Mouse (Mus musculus): Measurements from ENCODE around the gene Nfia. TPM values are rescaled to one million over a fixed set of nuclear protein-coding genes. Genes with fewer than 3 reads are reported as not detected.
A peak's percentile ranks its signal among the peaks of the same experiment; 100 is the strongest.

Nfia gene
- polyA plus RNA-seq, 1 experiment from 2014 or later: 17.0 TPM

DNA sequence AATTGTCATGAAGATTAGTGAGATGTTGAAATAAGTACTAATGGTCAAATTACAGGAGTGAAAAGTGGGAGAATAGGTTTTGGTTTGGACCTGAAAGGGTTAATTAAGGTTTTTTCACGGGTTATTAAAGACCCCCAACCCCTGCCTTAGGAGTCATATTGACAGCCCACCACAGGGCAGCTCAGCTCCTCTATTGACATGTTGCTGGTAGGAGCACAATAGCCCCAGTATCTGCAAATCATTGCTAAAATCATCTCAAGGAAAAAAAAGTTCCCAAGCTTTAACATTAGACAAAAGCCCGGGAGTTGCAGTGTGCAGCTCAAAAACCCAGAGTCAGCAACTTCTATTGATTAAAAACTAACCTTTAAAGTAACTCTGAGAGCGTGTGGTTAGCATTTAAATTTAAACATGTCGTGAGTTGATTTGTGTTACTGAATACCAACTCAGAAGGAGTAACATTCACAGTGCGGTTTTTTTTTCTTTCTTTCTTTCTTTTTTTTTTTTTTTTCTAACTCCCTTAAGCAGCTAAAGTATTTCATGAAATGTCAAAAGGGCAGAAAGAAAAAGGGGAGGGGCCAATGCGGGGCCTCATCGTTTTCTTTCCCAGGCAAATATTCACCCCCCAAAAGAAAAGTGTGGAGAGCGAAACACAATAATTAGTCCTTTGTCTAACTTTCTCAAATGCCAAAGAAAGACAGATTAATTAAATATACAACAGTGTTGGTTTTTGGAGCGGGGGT lies 335.6 kb downstream of the Nfia start:
- H3K27me3 ChIP-seq (replicated peaks; ENCODE audit: low read depth, poor library complexity, severe bottlenecking): peaks cover 45% of the 10 kb centered on the region
- WGBS: 13% methylated on average over 9 of the region's 9 CpGs
- H3K27ac ChIP-seq (replicated peaks): peak overlapping the region; percentile 84
- peaks cover 68% of the 10 kb centered on the region for H3K4me1 ChIP-seq
- no peak for DNase-seq (ENCODE audit: low spot score)
- no peaks in the 10 kb centered on the region for H3K36me3 ChIP-seq (replicated peaks)
- H3K4me3 ChIP-seq: peak overlapping the region; percentile 23; the same call in 1 of the 2 replicates
- no peaks in the 10 kb centered on the region for H3K9me3 ChIP-seq

DNA sequence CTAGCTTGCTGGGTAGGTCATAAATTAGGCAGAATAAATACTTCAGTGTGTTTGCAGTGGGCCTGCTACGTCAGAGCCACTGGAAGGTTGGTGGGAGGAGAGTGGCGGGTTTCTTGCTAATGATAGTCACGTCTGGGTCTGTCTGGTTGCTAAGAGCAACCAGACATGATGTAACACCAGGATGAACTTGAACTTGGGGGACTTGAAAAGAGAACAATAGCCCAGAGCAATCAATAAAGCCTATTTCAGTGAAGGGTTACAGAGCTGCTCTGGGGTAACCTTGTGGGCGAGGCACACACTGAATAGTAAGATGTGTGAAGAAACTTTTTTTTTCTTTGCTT lies 336.1 kb downstream of the Nfia start:
- H3K4me3 ChIP-seq: 0 out of 2 replicates have a peak overlapping the region, but pooled peaks have one; percentile 23
- H3K27ac ChIP-seq (replicated peaks): peak overlapping the region; percentile 84
- no peaks in the 10 kb centered on the region for H3K9me3 ChIP-seq
- peak; percentile 81 for DNase-seq (ENCODE audit: low spot score)
- no peaks in the 10 kb centered on the region for H3K36me3 ChIP-seq (replicated peaks)
- peaks cover 65% of the 10 kb centered on the region for H3K4me1 ChIP-seq
- 5% methylated on average over 4 of the region's 4 CpGs for WGBS
- peaks cover 43% of the 10 kb centered on the region for H3K27me3 ChIP-seq (replicated peaks; ENCODE audit: low read depth, poor library complexity, severe bottlenecking)

- Histone ChIP-seq H3K4me1 (peaks cover 61% of the 10 kb centered on the region), H3K27ac (replicated peaks) (peak overlapping the region; percentile 84), H3K4me3 (no peak overlapping the region), H3K36me3 (replicated peaks) (no peaks in the 10 kb centered on the region), H3K27me3 (replicated peaks; ENCODE audit: low read depth, poor library complexity, severe bottlenecking) (peaks cover 38% of the 10 kb centered on the region), H3K9me3 (no peaks in the 10 kb centered on the region)
- WGBS: 19% methylated on average over 7 of the region's 7 CpGs
- peak; percentile 73 for DNase-seq (ENCODE audit: low spot score)
Measured at GRCm38 (mm10) chr4:98109064-98109463, 336.5 kb downstream of the Nfia start.

DNA sequence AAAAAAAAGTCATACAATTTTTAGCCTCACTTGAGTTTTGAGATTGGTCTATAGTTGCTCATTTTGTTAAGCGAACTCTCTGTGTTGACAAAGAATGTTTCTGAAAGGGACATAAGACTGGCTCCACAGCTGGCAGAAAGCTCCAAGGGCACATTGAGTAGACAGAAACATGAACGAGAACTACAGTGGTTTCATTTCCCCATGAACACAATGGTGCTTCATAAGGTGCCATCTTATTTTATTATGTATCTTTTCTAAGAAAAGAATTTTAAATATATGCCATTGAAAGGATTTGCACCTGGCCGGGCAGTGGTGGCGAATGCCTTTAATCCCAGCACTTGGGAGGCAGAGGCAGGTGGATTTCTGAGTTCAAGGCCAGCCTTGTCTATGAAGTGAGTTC lies 337.4 kb downstream of the Nfia start:
- H3K4me3 ChIP-seq: no peak overlapping the region
- peaks cover 30% of the 10 kb centered on the region for H3K27me3 ChIP-seq (replicated peaks; ENCODE audit: low read depth, poor library complexity, severe bottlenecking)
- no peak for DNase-seq (ENCODE audit: low spot score)
- H3K36me3 ChIP-seq (replicated peaks): no peaks in the 10 kb centered on the region
- H3K9me3 ChIP-seq: no peaks in the 10 kb centered on the region
- no peak overlapping the region for H3K27ac ChIP-seq (replicated peaks)
- WGBS: 81% methylated on average over 4 of the region's 4 CpGs
- H3K4me1 ChIP-seq: peaks cover 52% of the 10 kb centered on the region

DNA sequence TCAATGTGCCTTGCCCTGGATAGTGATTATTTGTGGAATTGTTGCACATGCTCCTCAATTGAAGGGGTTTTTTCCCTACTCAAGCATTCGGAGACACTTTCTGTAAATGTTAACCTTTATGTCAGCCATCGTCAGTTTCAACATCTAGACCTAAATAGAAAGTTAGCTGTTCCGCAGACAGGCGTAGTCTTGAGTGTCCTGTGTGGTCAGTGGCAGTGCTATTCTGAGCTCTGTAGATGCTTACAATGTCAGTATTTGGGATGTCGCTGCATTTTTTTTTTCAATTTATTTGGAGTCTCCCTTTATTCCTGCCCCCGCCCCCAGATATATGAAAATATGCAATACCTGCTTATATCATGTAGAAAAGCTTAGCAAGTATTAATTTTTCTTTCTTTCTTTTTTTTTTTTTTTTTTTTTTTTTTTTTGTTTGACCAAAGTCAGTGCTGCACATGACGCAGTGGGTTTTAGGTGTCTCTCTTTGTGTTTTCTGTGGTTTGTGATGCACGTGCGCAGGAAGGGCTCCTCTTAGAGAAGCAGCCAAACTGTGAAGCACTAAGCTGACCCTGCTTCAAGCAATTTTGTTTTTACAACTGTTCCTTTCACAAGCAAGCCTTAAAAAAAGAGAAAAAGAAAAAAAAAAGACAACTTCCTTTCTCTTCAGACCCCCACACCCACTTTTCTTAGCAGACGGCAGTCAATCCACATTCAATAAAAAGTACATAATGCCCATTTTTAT lies 340.9 kb downstream of the Nfia start:
- no peak for DNase-seq (ENCODE audit: low spot score)
- peaks cover 22% of the 10 kb centered on the region for H3K4me1 ChIP-seq
- no peaks in the 10 kb centered on the region for H3K36me3 ChIP-seq (replicated peaks)
- no peak overlapping the region for H3K27ac ChIP-seq (replicated peaks)
- H3K9me3 ChIP-seq: no peaks in the 10 kb centered on the region
- WGBS: 76% methylated on average over 10 of the region's 10 CpGs
- peaks cover 10% of the 10 kb centered on the region; the same call in 1 of the 2 replicates for H3K27me3 ChIP-seq (replicated peaks; ENCODE audit: low read depth, poor library complexity, severe bottlenecking)
- no peak overlapping the region for H3K4me3 ChIP-seq

DNA sequence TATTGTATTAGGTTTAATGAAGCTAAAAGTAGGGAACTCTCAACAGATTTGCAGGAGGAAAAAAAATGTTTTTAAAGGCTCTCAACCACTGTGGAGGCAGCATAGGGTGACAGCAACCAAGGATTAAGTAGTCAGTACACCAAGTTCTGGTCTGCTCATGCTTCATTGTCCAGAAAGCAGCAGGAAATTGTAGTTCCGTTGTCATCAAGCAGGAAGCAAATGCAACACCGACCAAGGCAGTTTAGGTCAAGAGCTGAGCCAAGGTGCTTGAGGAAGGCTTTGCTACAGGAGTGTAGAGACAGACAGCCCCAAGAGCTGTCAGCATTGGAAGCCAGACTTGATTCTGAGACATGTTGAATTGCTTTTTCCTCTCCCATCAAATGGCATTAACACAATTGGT lies 342.4 kb downstream of the Nfia start:
- no peaks in the 10 kb centered on the region for H3K36me3 ChIP-seq (replicated peaks)
- H3K27me3 ChIP-seq (replicated peaks; ENCODE audit: low read depth, poor library complexity, severe bottlenecking): peaks cover 10% of the 10 kb centered on the region; the same call in 1 of the 2 replicates
- no peak for DNase-seq (ENCODE audit: low spot score)
- 73% methylated on average over 2 of the region's 2 CpGs for WGBS
- no peak overlapping the region for H3K4me3 ChIP-seq
- H3K9me3 ChIP-seq: no peaks in the 10 kb centered on the region
- peaks cover 19% of the 10 kb centered on the region; the same call in 1 of the 2 replicates for H3K4me1 ChIP-seq
- no peak overlapping the region for H3K27ac ChIP-seq (replicated peaks)

DNA sequence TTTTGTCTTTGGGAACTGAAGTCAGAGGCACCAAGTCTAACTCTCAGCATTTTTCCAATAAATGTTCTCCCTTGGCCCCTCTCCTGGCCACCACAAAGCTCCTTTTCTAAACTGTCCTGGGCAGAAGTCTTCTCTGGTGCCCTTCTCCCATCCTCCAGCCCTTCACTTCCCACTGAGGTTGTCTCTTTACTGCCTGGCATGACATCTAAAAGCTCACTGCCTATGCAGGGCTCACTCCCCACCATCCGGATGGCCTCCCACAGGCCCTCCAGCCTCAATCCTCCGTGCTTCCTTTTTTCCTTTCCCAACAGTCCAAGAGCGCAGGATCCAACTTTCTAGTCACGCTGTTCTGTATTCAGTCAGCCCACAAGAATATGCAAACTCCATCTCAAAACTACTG lies 342.9 kb downstream of the Nfia start:
- Histone ChIP-seq H3K4me1 (peaks cover 18% of the 10 kb centered on the region; the same call in 1 of the 2 replicates), H3K9me3 (no peaks in the 10 kb centered on the region), H3K27me3 (replicated peaks; ENCODE audit: low read depth, poor library complexity, severe bottlenecking) (peaks cover 7% of the 10 kb centered on the region; the same call in 1 of the 2 replicates), H3K36me3 (replicated peaks) (no peaks in the 10 kb centered on the region), H3K4me3 (no peak overlapping the region), H3K27ac (replicated peaks) (no peak overlapping the region)
- 81% methylated on average over 4 of the region's 4 CpGs for WGBS
- no peak for DNase-seq (ENCODE audit: low spot score)

GRCm38 (mm10) chr4:98116046-98116445 lies 343.5 kb downstream of the Nfia start:
- no peaks in the 10 kb centered on the region for H3K36me3 ChIP-seq (replicated peaks)
- H3K4me3 ChIP-seq: no peak overlapping the region
- 95% methylated on average over 7 of the region's 7 CpGs for WGBS
- DNase-seq (ENCODE audit: low spot score): no peak
- H3K27me3 ChIP-seq (replicated peaks; ENCODE audit: low read depth, poor library complexity, severe bottlenecking): peaks cover 2% of the 10 kb centered on the region; the same call in 1 of the 2 replicates
- no peaks in the 10 kb centered on the region for H3K9me3 ChIP-seq
- H3K4me1 ChIP-seq: peaks cover 22% of the 10 kb centered on the region; the same call in 1 of the 2 replicates
- no peak overlapping the region for H3K27ac ChIP-seq (replicated peaks)

- no peak overlapping the region for H3K27ac ChIP-seq (replicated peaks)
- 80% methylated on average over 3 of the region's 3 CpGs for WGBS
- H3K4me3 ChIP-seq: no peak overlapping the region
- H3K27me3 ChIP-seq (replicated peaks; ENCODE audit: low read depth, poor library complexity, severe bottlenecking): no peaks in the 10 kb centered on the region
- no peak for DNase-seq (ENCODE audit: low spot score)
- no peaks in the 10 kb centered on the region for H3K9me3 ChIP-seq
- H3K4me1 ChIP-seq: peaks cover 22% of the 10 kb centered on the region; the same call in 1 of the 2 replicates
- no peaks in the 10 kb centered on the region for H3K36me3 ChIP-seq (replicated peaks)
Measured at GRCm38 (mm10) chr4:98118126-98118525, 345.6 kb downstream of the Nfia start.

GRCm38 (mm10) chr4:98118761-98119675 lies 346.5 kb downstream of the Nfia start:
- H3K27ac ChIP-seq (replicated peaks): no peak overlapping the region; the same call in 1 of the 2 replicates
- 75% methylated on average over 10 of the region's 10 CpGs for WGBS

DNA sequence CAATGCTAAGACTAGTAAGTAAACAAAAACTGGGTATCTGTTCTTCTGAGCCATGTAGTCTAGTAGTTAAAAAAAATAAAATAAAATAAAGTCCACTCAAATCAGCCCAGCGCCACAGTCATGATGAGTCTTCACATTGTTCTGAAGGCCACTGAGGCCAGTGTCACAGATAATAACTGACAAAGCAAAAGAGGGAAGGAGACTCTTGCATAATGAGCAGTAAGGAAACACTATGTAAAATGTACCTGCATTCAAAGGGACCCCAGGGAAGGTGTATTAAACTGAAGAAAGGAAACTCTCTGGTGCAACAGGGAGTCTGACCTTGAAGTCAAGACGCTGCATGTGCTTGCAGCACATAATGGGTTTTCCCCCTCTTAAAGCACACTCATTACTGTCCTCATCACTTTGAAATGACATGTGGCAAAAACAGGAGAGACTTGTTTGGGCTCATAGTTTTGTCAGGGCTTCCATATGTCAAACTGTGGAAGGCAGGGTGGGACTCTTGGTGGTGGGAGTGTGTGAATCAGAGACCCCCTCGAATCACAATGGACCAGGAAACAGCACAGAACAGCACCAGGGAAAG lies 347.5 kb downstream of the Nfia start:
- Histone ChIP-seq H3K4me1 (peaks cover 22% of the 10 kb centered on the region; the same call in 1 of the 2 replicates), H3K36me3 (replicated peaks) (no peaks in the 10 kb centered on the region), H3K27ac (replicated peaks) (no peak overlapping the region), H3K4me3 (no peak overlapping the region), H3K27me3 (replicated peaks; ENCODE audit: low read depth, poor library complexity, severe bottlenecking) (no peaks in the 10 kb centered on the region), H3K9me3 (no peaks in the 10 kb centered on the region)
- 79% methylated on average over 3 of the region's 3 CpGs for WGBS
- DNase-seq (ENCODE audit: low spot score): no peak

More at GRCm38 (mm10) chr4:98118761-98119675, 346.5 kb downstream of the Nfia start:
- Histone ChIP-seq H3K4me3 (no peak overlapping the region), H3K27me3 (replicated peaks; ENCODE audit: low read depth, poor library complexity, severe bottlenecking) (no peaks in the 10 kb centered on the region), H3K36me3 (replicated peaks) (no peaks in the 10 kb centered on the region), H3K4me1 (peaks cover 22% of the 10 kb centered on the region; the same call in 1 of the 2 replicates), H3K9me3 (no peaks in the 10 kb centered on the region)
- no peak for DNase-seq (ENCODE audit: low spot score)

All from embryonic facial prominence, embryonic 10.5 days (tissue).